15 mouse cellular contexts compared by ENCODE assay signal in the genomic region with DNA sequence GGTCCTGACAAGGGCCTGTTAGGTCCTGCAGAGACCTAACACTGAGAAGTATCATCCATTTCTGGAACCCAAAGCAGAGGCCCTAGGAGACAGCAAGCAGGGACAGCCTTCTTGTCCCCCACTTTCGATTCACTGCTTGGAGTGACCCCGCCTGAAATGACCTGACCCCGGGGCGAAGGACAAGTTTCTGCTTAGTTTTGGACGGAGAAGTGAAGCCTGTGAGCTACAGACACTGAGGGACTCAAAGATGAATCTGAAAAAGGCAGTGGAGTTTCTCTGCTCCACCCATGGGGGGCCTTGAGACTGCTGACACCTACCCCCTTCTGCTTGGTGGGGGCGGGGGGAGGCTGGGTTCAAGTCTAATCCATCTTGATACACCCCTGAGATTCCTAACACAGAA. TPM values are rescaled to one million over a fixed set of nuclear protein-coding genes. Genes with fewer than 3 reads are reported as not detected.
DNase-seq lines count a peak whose midpoint lies in the region; ATAC-seq and TF ChIP-seq lines count a peak whose summit lies in the region.
"Had no signal": no experiment of that assay in that cellular context is flagged by ENCODE, and none has a peak within 500 bp of the region (broad histone marks: within the 10 kb centered on the region; RNA-seq: fewer than 3 reads in every experiment).

No protein-coding gene starts in this region.

- intact Hi-C loops in heart, adult 2 months (cut with DNase I), result loop anchor here (10.0 kb wide), 1 partner anchor 296 kb away; no protein-coding TSS in a partner anchor
- intact Hi-C loops in heart, postnatal 25 days (cut with DNase I), result no loop called here

- peak overlapping the region; percentile 79 for H3K27ac ChIP-seq in heart, adult 2 months
- peak overlapping the region; percentile 33; the same call in 1 of the 2 replicates for H3K27ac ChIP-seq in kidney, adult 2 months (ENCODE audit: insufficient read depth, low read depth, low read length)
- peak overlapping the region; percentile 91 for H3K27ac ChIP-seq in heart, embryonic 16.5 days (ENCODE audit: low read length)
- peak overlapping the region; percentile 63 for H3K27ac ChIP-seq in stomach, embryonic 14.5 days (ENCODE audit: low read length)
- H3K27ac ChIP-seq: hindbrain, embryonic 10.5 days; neural tube, embryonic 13.5 days had no signal

- H3K9me3 ChIP-seq in heart, embryonic 16.5 days (replicated peaks; ENCODE audit: control insufficient read depth, low read length), result no peaks in the 10 kb centered on the region
- H3K9me3 ChIP-seq in stomach, embryonic 14.5 days (ENCODE audit: control insufficient read depth, low read depth, low read length), result no peaks in the 10 kb centered on the region

- no peak for TF ChIP-seq CTCF in heart, adult 2 months (IDR thresholded peaks at IDR 0.05)
- TF ChIP-seq CTCF in kidney, adult 2 months (conservative IDR thresholded peaks at IDR 0.05; ENCODE audit: insufficient read depth, insufficient read length, low read depth, low read length), result no peak

- DNase-seq in heart, adult 2 months, result no peak
- DNase-seq in heart, postnatal 25 days (ENCODE audit: low spot score), result no peak
- DNase-seq in kidney, adult 2 months, result peak; percentile 62
- no peak for DNase-seq in kidney, postnatal 4 days
- DNase-seq: cerebellum, postnatal 14 days; liver; right cerebral cortex, postnatal 4 days had no signal

- 65% methylated on average over 6 of the region's 6 CpGs for WGBS in heart, adult 2 months
- 59% methylated on average over 6 of the region's 6 CpGs for WGBS in kidney, adult 2 months
- WGBS in heart, embryonic 16.5 days, result 61% methylated on average over 6 of the region's 6 CpGs
- WGBS in stomach, embryonic 14.5 days, result 40% methylated on average over 6 of the region's 6 CpGs

- no peaks in the 10 kb centered on the region for H3K36me3 ChIP-seq in heart, adult 2 months (ENCODE audit: control insufficient read depth, insufficient read depth, low read length)
- H3K36me3 ChIP-seq in kidney, adult 2 months (ENCODE audit: control insufficient read depth, insufficient read depth, low read length), result no peaks in the 10 kb centered on the region
- H3K36me3 ChIP-seq in heart, embryonic 16.5 days (ENCODE audit: control insufficient read depth, insufficient read depth), result peaks cover 4% of the 10 kb centered on the region; the same call in 1 of the 2 replicates
- H3K36me3 ChIP-seq in stomach, embryonic 14.5 days (ENCODE audit: control insufficient read depth, insufficient read depth, low read length), result no peaks in the 10 kb centered on the region
- H3K36me3 ChIP-seq: neural tube, embryonic 13.5 days had no signal

- no peak for TF ChIP-seq EP300 in heart, adult 2 months (IDR thresholded peaks at IDR 0.05; ENCODE audit: insufficient read depth, low read depth, low read length)

- TF ChIP-seq POLR2A in heart, adult 2 months (IDR thresholded peaks at IDR 0.05; ENCODE audit: insufficient read depth, low read depth, low read length), result no peak
- TF ChIP-seq POLR2A in kidney, adult 2 months (IDR thresholded peaks at IDR 0.05; ENCODE audit: low read depth, low read length), result no peak

- no peaks in the 10 kb centered on the region for H3K27me3 ChIP-seq in heart, adult 2 months (ENCODE audit: control insufficient read depth, insufficient read depth, low read length)
- no peaks in the 10 kb centered on the region for H3K27me3 ChIP-seq in kidney, adult 2 months (replicated peaks; ENCODE audit: control insufficient read depth, insufficient read depth, low read length)
- no peaks in the 10 kb centered on the region for H3K27me3 ChIP-seq in heart, embryonic 16.5 days (ENCODE audit: control insufficient read depth, insufficient read depth, low read length)
- H3K27me3 ChIP-seq in stomach, embryonic 14.5 days (ENCODE audit: control insufficient read depth, insufficient read depth, low read length), result no peaks in the 10 kb centered on the region
- H3K27me3 ChIP-seq: neural tube, embryonic 13.5 days; Patski had no signal

- no peak overlapping the region for H3K9ac ChIP-seq in heart, adult 2 months (ENCODE audit: low read depth, low read length)
- H3K9ac ChIP-seq in heart, embryonic 16.5 days (ENCODE audit: low read length), result peak overlapping the region; percentile 45
- no peak overlapping the region for H3K9ac ChIP-seq in stomach, embryonic 14.5 days (replicated peaks; ENCODE audit: low read depth, low read length)
- H3K9ac ChIP-seq: neural tube, embryonic 13.5 days had no signal

- no peak overlapping the region for H3K4me3 ChIP-seq in heart, adult 2 months
- no peak overlapping the region for H3K4me3 ChIP-seq in kidney, adult 2 months (ENCODE audit: insufficient read depth, low read depth, low read length)
- H3K4me3 ChIP-seq in heart, embryonic 16.5 days (ENCODE audit: low read length), result no peak overlapping the region
- no peak overlapping the region for H3K4me3 ChIP-seq in stomach, embryonic 14.5 days (ENCODE audit: low read depth, low read length)
- H3K4me3 ChIP-seq: hindbrain, embryonic 10.5 days; neural tube, embryonic 13.5 days had no signal

- no peak for ATAC-seq in heart, embryonic 16.5 days (replicated peaks; ENCODE audit: extremely low read depth, insufficient read depth, low FRiP score)
- no peak for ATAC-seq in stomach, embryonic 14.5 days (ENCODE audit: insufficient number of reproducible peaks, insufficient read depth, low FRiP score, low read depth)
- ATAC-seq in inflammation-experienced regulatory T-cells, adult 6 months, result no peak
- ATAC-seq: forebrain, embryonic 14.5 days; lung, postnatal 0 days had no signal

- H3K4me1 ChIP-seq in heart, adult 2 months (ENCODE audit: control insufficient read depth, insufficient read depth, low read length), result peaks cover 33% of the 10 kb centered on the region
- H3K4me1 ChIP-seq in kidney, adult 2 months (ENCODE audit: control insufficient read depth, insufficient read depth, low read length), result peaks cover 55% of the 10 kb centered on the region
- H3K4me1 ChIP-seq in heart, embryonic 16.5 days (ENCODE audit: control insufficient read depth, insufficient read depth, low read length), result peaks cover 69% of the 10 kb centered on the region
- H3K4me1 ChIP-seq in stomach, embryonic 14.5 days (ENCODE audit: control insufficient read depth, insufficient read depth, low read length), result peaks cover 56% of the 10 kb centered on the region

- H3K4me2 ChIP-seq in heart, embryonic 16.5 days (ENCODE audit: low read depth, low read length), result no peak overlapping the region
- no peak overlapping the region for H3K4me2 ChIP-seq in stomach, embryonic 14.5 days (replicated peaks; ENCODE audit: low read depth, low read length)
- H3K4me2 ChIP-seq: neural tube, embryonic 13.5 days had no signal

- no peaks in the 10 kb centered on the region for H3K79me2 ChIP-seq in heart, adult 2 months (replicated peaks; ENCODE audit: control insufficient read depth, insufficient read depth, low read length)

RNA-seq across cellular contexts. Expression of a gene that starts 59.9 kb away (rescaled TPM):
- total RNA-seq in heart, adult 2 months (2021), result 100 to 1,000 TPM; 103 to 123 TPM
- polyA plus RNA-seq in heart, adult 2 months (2012; rRNA removed), result 68.9 and 81.6 TPM in 2 replicates
- 100 to 1,000 TPM; 105 to 128 TPM for total RNA-seq in heart, postnatal 25 days (2021)
- 145 and 157 TPM in 2 replicates for polyA plus RNA-seq in kidney, adult 2 months (2012; rRNA removed)
- 71.5 and 75.9 TPM in 2 replicates for polyA plus RNA-seq in heart, embryonic 16.5 days (2015; fragmentation: Nextera tagmentation; extraction: Ambion mirVana)
- 63.4 and 67.6 TPM in 2 replicates for polyA plus RNA-seq in stomach, embryonic 14.5 days (2014; fragmentation: Nextera tagmentation; extraction: Ambion mirVana)
- polyA plus RNA-seq in inflammation-experienced regulatory T-cells, adult 6 months (2017; shearing (Covaris generic)), result 10 to 100 TPM; 38.6 to 60.9 (median 50.1) TPM

Comparison
In these comparisons a context has a peak if more than half of its experiments do, and no peak if none do; other contexts are left out.
1. H3K27ac ChIP-seq: peak in every context shown above with its lines; median percentile 91 in heart, embryonic 16.5 days; 79 in heart, adult 2 months; 63 in stomach, embryonic 14.5 days; 33 in kidney, adult 2 months.